Mouse (Mus musculus): ENCODE data around the gene Scube2. TPM values are rescaled to one million over a fixed set of nuclear protein-coding genes. Genes with fewer than 3 reads are reported as not detected.

Gene Scube2
- total RNA-seq, 1 experiment from 2014 or later, result not detected

DNA sequence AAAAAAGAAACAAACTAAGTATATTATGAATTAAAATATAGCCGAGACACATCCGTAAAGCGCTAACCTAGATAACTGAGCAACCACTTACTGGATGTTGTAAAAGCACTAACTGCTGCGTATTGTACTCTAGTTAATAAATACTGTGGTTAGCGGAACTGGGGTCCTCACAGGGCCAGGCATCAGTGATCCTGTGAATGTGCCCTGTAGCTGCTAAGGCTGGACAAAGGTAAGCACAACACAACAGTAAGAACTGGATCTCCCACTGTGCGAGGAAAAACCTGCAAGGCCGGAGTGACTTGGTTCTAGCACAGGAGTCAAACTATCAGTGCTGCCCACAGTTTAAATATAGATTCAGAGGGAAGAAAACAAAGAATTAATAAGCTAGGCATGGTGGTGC, 5.3 kb downstream of the Scube2 start:
- ATAC-seq (replicated peaks; ENCODE audit: insufficient number of reproducible peaks, low FRiP score, low TSS enrichment, poor library complexity, severe bottlenecking), result no peak

DNA sequence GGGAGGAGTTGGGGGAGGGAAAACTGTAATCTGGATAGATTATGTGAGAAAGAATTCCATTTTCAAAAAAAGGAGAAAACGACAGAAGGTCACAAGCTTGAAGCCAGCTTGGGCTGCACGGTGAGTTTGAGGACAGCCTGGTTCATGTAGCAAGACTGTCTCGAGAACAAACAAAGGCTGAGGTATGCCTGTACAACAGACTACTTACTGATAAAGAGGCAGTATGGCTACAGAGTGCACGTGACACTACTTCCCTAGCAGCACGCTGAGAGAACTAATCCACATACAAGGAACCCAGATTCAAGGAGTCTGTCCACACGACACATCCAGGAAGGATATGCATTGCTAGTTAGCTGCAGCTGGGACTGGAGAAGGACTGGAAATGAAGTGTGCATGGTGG, 6.1 kb downstream of the Scube2 start:
- ATAC-seq (replicated peaks; ENCODE audit: insufficient number of reproducible peaks, low FRiP score, low TSS enrichment, poor library complexity, severe bottlenecking), result no peak

DNA sequence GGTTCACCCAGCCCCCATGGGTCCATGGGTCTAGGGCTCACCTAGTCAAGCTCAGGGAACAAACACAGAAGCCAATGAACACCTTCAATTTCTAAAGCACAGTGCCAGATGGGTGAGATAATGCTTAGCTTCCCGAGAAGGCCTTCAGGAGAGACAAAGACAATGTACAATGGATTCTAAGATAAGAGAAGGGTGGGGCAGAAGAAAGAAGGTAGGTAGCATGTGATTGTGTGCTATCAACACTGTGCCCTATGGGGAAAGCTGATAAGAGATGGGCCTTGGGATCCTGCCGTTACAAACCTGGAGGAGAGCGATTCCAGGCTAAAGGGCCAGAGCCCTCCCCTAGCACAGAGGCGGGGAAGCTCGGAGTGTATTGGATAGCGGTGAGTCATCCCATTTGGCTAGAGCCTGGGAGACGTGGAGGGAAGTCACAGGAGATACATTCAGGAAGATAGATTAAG, 12.7 kb downstream of the Scube2 start:
- no peak for ATAC-seq (replicated peaks; ENCODE audit: insufficient number of reproducible peaks, low FRiP score, low TSS enrichment, poor library complexity, severe bottlenecking)

- ATAC-seq (replicated peaks; ENCODE audit: insufficient number of reproducible peaks, low FRiP score, low TSS enrichment, poor library complexity, severe bottlenecking), result no peak
Measured at GRCm38 (mm10) chr7:109852017-109852416, 13.5 kb downstream of the Scube2 start.

GRCm38 (mm10) chr7:109850531-109850930, 14.9 kb downstream of the Scube2 start:
- no peak for ATAC-seq (replicated peaks; ENCODE audit: insufficient number of reproducible peaks, low FRiP score, low TSS enrichment, poor library complexity, severe bottlenecking)

- no peak for ATAC-seq (replicated peaks; ENCODE audit: insufficient number of reproducible peaks, low FRiP score, low TSS enrichment, poor library complexity, severe bottlenecking)
Measured at GRCm38 (mm10) chr7:109849750-109850434, 15.6 kb downstream of the Scube2 start.

DNA sequence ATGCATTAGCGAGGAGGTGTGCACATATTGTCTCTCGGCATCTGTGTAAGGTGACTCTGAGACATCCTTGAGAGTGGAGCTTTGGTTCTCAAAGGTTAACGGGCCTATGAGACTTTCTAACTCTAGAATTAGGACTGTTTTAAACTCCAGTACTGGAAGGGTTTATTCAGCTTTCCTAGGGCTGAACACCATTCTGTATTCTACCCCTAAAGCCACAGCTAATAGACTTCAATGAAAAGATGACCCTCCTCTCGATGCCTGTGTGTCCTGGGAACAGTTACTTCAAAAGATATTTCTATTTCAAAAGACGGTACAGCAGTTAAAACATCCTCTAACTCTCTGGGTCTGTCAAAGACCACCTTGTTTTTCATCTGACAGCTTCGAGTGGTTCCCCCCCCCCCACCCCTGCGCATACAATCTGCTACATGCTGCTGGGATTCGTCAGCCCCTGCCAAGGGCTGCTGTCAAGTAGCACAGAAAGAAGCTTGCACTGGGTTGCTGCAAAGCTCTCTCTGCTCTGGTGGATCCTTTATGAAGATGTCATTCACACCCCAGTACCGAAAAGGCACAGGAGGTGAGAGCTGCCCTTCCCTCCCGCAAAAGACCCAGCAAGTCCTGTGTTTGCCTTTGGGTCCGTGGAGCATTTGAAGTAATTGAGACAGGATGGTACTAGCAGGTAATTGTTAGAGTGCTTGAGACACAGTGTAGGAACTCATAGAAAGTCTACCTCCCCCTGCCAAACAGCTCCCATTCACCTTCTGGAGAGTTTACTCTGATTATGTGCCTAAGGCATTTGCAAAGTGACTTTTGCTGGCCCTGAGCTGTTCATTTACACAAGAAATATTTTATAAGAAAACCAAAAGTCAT, 16.4 kb downstream of the Scube2 start:
- no peak for ATAC-seq (replicated peaks; ENCODE audit: insufficient number of reproducible peaks, low FRiP score, low TSS enrichment, poor library complexity, severe bottlenecking)

- ATAC-seq (replicated peaks; ENCODE audit: insufficient number of reproducible peaks, low FRiP score, low TSS enrichment, poor library complexity, severe bottlenecking), result no peak
Measured at GRCm38 (mm10) chr7:109844100-109844499, 21.4 kb downstream of the Scube2 start.

DNA sequence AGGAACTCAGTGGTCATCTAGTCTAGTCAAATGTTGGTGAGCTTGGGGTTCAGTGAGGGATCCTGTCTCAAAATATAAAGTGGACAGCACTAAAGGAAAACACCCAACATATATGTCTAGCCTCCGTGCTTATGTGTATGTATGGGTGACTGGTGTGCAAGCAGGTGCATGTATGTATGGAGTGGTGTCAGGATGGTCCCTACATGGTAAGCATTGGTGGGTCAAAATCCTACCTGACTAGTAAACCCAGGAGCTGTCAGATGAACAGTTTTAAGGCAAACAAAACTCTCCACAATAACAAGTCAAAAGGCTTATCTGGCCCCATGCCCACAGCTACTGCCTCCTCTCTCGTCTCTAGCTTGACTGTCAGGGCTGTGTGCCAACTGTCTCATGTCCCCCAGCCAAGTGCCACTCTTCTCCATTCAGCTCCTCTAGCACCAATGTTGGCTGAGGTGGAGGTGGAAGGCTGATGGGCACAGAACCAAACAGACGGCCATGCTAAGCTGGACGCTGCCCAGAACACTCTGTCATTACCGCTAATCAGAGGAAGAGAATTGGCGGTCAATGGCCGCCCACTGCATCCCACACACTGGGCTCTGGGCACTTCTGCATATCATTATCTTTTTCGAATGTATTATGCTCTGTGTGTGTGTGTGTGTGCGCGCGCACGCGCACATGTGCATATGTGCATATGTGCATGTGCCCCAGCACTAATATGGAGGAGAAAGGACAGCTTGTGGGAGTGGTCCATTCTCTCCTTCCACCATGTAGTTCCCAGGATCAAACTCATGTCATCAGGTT, 23.7 kb downstream of the Scube2 start:
- no peak for ATAC-seq (replicated peaks; ENCODE audit: insufficient number of reproducible peaks, low FRiP score, low TSS enrichment, poor library complexity, severe bottlenecking)

DNA sequence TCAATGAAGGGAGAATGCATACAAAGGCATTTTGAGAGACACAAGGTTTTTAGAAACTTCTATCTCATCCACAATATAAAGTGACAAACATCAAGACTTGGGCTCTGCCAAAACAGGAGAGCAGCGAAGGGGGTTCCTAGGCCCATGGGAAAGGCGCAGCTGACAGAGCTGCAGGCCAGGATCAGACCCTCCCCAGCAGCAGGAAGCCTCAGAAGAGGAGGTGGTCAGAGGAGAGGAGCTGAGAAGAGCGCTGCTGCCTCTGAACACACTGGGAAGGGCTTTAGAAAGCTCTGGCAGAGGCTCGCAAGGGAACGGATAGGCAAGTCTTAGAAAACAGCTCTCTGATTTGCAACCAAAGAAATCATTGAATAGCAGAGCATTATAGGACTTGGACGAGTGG, 24.4 kb downstream of the Scube2 start:
- no peak for ATAC-seq (replicated peaks; ENCODE audit: insufficient number of reproducible peaks, low FRiP score, low TSS enrichment, poor library complexity, severe bottlenecking)

DNA sequence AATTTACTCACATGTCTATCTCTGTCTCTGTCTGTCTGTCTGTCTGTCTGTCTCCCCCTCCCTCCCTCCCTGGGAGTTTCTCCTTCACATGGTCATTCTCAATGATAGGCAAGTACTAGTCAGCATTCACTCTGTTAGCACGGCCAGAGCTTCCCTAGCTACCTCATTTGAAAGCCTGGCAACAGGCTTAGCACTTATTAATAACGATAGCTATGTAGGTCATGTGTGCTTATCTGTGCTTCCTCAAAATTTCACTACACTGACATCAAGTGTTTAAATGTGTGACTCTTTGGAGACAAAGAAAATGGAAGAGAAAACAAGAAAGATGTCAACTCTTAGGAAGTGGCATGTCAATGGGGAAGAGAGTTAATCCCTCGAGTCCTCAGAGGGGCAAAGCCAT, 26.9 kb downstream of the Scube2 start:
- no peak for ATAC-seq (replicated peaks; ENCODE audit: insufficient number of reproducible peaks, low FRiP score, low TSS enrichment, poor library complexity, severe bottlenecking)

DNA sequence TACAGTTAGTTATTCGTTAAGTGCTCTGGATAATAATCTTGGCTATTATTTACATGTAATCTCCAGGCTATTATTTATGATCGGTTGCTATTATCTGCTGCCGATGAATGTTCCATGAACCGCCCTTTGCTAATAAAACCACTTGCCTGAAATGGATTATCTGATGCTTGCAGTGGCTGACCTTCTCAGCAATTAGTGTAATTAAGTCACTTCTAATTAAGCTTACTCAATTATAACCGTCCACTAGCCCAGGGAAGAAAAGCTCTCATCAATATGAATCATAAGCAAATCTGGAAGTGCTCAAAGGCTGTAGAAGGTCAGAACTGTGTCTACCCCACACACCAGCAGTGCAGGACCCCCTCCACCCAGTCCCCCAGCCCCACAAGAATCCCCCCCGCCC, 27.8 kb downstream of the Scube2 start:
- ATAC-seq (replicated peaks; ENCODE audit: insufficient number of reproducible peaks, low FRiP score, low TSS enrichment, poor library complexity, severe bottlenecking), result no peak

- ATAC-seq (replicated peaks; ENCODE audit: insufficient number of reproducible peaks, low FRiP score, low TSS enrichment, poor library complexity, severe bottlenecking), result no peak
Measured at GRCm38 (mm10) chr7:109834894-109835293, 30.6 kb downstream of the Scube2 start.

GRCm38 (mm10) chr7:109831376-109831775, 34.1 kb downstream of the Scube2 start:
- ATAC-seq (replicated peaks; ENCODE audit: insufficient number of reproducible peaks, low FRiP score, low TSS enrichment, poor library complexity, severe bottlenecking), result no peak

DNA sequence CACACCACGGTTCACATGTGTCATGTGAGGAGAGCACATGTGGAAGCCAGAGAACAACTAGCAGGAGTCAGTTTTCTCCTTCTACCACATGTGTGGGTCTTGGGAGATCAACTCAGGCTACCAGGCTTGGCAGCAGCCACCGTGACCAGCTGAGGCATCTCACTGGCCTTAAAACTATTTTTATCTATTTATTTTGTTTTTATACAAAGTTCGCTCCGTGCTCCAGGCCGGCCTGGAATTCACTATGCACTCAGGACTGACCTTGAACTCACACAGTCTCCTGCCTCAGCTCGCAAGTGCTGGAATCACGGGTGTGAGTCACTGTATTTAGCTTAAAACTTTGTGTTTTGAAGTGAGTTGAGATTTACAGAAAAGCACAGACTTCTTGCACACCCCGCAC, 38.6 kb downstream of the Scube2 start:
- ATAC-seq (replicated peaks; ENCODE audit: insufficient number of reproducible peaks, low FRiP score, low TSS enrichment, poor library complexity, severe bottlenecking), result no peak

GRCm38 (mm10) chr7:109825293-109825692, 40.2 kb downstream of the Scube2 start:
- no peak for ATAC-seq (replicated peaks; ENCODE audit: insufficient number of reproducible peaks, low FRiP score, low TSS enrichment, poor library complexity, severe bottlenecking)

DNA sequence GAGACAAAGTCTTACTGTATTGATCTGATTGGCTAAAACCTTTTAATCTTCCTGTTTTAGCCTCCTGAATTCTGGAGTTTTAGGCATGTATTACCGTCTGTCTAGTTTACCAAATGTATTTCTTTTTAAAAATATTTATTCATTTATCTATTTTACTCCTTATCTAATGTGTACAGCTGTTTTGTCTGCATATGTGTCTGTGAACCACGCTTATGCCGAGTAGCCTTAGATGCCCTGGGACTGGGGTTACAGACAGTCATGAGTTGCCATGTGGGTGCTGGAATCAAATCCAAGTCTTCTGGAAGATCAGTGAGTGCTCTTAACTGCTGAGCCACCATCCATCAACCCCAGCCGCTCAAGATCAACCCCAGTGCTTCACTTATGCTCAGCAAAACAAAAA, 46.9 kb downstream of the Scube2 start:
- no peak for ATAC-seq (replicated peaks; ENCODE audit: insufficient number of reproducible peaks, low FRiP score, low TSS enrichment, poor library complexity, severe bottlenecking)

DNA sequence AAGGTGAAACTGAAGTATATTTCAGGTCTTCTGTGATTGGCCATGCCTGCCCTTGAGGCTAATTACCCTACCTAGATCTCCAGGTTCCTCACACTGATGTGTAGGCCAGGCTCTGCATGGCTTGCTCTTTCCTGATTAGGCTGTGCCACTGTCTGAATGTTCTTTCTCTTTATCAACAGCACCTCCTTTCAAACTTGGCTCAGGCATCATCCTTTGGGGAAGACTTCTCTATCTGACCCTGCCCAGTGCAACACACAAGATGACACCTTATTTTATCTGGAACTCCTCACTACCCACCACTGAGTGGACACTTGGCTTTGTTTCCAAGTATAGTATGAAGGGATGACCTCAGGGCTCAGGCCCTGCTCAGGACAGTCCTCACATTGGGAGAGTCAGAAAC, 47.5 kb downstream of the Scube2 start:
- no peak for ATAC-seq (replicated peaks; ENCODE audit: insufficient number of reproducible peaks, low FRiP score, low TSS enrichment, poor library complexity, severe bottlenecking)

Data from monocyte, adult 5-6 weeks (primary cell).